Mouse (Mus musculus) 3T3-L1 (cell line): ENCODE data around the gene Smtn.
A peak's percentile ranks its signal among the peaks of the same experiment; 100 is the strongest.

ENCODE experiments used
- DNase-seq: peaks from one replicate; pipeline ENCODE4 v3.0.0-alpha.2; 2015; ENCODE audit warnings: low read depth, low spot score

Smtn gene

DNA sequence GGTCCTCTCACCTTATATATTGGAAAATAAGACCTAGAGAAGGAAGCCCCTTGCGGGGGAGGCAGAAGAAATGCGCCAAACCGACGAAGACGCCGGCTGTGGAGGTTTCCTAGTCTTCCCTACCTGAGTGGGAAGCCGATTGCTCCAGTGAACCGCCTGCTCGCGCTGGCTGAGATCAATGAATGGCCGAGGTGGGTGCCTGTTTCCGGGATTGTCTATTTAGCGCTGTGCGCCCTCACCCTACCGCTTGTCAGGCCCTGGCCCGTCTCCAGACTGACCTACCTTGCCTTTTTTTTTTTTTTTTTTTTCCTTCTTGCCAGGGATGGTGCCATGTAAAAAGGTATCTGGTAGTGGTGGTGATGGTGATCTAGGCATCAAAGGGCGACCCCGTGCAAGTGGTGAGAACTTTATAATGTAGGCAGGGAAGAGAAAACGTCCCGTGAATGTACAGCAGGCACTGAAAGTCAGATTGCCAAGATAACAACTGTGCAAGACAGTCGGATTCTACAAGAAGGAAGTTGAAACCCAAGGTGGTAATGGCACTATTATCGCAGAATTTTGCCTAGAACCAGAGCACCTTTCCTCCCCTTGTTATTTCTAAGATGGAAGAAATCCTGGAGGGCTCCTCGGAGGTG is at the start of gene Smtn:
Smtn (minus strand) TSS at position 162 of the 635 bp plus-strand sequence.
- no peak for DNase-seq

DNA sequence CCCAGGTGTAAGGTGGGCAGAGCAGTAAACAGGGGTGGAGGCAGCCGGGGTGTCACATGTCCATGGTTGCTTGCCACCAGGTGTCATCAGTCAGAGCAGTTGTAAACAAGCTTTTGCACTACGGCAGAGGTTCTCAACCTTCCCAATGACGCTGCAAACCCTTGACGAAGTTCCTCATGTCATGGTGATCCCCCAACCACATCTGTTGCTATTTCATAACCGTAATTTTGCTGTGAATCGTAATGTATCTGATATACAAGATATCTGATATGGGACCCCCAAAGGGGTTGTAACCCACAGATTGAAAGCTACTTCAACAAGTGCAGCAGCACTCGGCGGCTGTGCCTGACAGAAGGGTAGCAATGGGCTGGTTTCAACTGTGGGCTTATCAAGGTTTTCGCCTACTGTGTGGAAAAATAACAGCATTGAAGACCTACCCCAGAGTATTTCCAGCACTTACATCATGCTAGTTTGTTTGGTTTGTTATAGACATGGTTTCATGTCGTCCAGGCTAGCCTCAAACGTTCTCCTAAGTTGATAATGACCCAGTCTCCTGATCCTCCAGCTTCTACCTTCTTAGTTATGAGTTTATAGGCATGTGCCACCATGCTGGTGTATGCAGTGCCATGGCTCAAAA is 47.7 kb upstream of the Smtn start:
- no peak for DNase-seq

GRCm38 (mm10) chr11:3587350-3587749 is 46.9 kb upstream of the Smtn start:
- peak; percentile 63 for DNase-seq

- DNase-seq, result peak; percentile 20
Observed at GRCm38 (mm10) chr11:3585983-3586618, 45.7 kb upstream of the Smtn start.

DNA sequence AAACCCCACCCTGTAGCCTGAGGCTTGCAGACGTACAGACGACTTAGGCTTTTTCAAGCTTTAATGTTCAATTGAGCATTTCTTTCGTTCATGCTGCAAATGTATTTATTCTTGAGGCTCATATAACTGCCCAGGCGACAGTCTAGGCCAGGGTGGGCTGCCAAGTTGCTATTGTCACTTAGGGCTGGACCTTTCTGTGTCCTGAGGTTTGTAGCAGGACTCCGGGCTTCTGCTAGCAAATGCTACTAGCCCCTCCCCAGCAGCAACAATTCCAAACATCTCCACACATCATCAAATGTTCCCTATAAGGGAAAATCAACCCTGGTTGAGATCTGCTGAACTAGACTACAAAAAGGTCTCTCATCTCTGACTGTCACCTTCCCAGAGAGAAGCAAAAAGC is 42.7 kb upstream of the Smtn start:
- no peak for DNase-seq

GRCm38 (mm10) chr11:3581908-3582307 is 41.5 kb upstream of the Smtn start:
- DNase-seq, result no peak

DNA sequence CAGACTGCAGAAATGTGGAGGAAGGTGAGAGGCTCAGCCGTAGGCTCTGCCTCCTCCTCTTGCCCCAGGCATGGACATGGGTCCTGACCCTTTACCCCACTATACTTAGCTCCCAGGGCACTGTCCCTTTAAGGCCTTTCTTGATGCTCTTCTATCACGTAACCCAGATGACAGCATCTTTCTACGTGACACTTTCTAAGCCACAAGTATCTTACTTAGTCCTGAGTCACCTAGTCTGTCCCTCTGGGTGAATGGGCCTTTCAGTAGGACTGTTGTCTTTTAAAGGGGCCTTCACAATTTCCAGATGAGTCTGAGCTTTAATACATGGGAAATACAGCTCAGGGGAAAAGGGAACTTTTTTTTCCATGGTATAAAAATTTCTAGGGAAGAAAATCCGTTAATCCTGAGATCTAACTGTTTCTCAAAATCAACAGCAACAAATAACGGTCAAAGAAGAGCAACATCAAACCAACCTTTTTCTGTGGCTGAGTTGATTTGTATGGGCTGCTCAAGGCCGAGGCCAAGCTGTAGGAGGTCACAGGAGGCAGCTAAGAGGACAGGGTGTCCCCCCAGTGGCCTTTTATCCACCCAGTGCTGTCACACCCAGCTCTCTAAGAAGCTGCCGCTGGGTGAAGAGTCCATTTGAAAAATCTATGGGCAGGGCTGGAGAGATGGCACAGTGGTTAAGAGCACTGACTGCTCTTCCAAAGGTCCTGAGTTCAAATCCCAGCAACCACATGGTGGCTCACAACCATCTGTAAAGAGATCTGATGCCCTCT is 40.1 kb upstream of the Smtn start:
- DNase-seq, result peak; percentile 47

DNA sequence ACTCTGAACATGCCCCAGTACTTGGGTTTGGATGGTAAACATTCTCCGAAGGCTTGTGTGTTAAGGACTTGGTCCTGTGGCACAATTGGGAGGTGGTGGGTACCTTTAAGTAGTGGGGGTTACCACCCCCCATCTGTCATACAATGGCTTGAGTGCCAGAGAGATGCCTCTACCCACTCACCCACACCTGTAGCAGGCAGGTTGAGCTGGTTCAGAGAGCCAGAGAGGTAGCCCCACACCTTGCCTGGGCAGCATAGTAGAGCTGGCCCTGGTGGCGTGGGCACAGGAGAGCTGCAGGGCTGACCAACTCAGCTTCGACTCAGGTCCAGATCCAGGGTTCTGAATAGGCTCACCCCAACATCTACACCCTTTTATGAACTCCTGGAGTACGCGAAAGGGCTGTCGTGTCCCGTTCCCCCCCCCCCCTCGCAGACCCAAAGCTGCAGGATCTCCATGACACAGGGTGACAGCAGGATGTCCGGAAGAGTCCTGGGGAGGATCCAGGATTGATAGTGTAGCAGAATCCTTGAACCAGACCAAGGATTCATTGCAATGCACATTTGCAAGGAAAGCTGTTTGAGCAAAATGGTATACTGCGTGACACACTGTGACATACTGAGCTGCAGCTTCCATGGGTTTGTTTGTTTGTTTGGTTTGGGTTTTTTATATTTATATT is 37.8 kb upstream of the Smtn start:
- no peak for DNase-seq

GRCm38 (mm10) chr11:3575238-3575637 is 34.8 kb upstream of the Smtn start:
- DNase-seq, result no peak

- no peak for DNase-seq
Observed at GRCm38 (mm10) chr11:3573092-3573491, 32.7 kb upstream of the Smtn start.

DNA sequence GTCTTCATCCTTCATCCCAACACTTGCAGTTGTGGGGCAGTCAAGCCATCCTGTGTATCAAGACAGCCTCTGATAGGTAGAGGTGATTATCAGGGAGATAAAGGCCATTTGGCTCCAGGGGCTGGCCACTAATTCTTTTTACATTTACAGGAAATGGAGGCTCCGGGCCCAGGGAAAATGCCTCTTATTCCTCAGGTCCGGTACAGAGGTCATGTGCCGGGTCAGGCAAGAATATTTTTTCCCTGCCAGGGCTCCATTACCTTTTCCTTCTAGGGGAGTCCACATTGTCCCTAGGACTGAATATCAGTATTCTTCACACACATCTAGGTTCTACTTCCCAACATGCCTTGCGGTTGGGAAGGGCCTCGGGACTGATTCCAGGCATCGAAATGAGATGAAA is 31.8 kb upstream of the Smtn start:
- DNase-seq, result no peak

GRCm38 (mm10) chr11:3570321-3570720 is 29.9 kb upstream of the Smtn start:
- DNase-seq, result no peak

DNA sequence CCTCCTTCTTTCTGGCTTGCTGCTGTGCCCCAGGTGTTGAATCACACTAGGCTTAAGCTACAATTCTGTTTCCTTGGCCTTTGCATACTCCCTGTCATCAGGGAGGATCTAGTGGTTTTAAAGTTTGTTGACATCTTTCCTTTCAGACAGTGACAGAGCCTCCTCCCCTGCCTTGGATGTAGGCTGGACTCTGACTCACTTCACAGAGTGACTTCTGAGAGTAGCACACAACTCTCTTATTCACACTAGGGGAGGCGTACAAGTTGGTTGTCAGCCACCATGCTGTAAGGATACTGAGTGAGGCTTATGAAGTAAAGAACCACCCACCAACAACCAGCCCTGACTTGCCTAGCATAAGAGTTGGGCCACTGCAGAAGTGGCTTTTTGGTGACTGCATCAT is 27.5 kb upstream of the Smtn start:
- peak; percentile 51 for DNase-seq

DNA sequence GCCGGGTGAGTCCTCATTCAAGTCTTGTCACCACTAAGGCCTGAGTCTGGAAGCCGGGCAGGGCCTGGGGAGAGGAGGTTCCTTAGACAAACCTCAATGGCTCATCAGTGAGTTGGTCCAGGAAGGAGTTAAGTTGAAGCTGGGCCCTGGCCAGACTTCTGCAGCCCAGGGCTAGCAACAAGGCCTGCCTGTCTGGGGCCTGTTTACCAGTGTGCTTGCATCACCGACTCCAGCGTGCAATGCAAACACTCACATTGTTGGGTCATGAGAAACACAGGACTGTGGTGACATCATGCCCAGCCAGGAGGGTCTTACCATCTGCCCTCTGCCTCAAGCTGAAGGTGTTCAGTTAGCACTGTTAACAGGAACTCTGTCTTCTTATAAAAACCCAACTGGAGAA is 25.6 kb upstream of the Smtn start:
- DNase-seq, result peak; percentile 39

DNA sequence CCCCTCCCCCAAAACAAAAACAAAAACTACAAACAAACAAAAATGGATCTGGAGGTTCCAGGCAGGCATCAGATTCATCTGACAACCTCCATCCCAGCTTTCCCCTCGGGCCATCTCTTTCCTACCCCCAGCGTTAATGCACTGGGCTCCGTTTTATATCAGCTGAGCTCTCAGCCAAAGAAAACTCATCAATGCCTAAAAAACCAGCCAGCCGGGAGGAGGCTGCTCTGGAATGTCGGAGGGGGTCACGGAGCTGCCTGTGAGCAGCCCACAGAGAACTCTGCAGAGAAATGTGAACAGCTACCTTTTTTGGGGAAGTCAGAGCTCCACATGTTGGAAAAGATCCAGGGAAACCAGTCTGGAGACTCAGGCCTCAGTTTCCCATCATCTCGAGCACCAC is 24.0 kb upstream of the Smtn start:
- DNase-seq, result no peak

DNA sequence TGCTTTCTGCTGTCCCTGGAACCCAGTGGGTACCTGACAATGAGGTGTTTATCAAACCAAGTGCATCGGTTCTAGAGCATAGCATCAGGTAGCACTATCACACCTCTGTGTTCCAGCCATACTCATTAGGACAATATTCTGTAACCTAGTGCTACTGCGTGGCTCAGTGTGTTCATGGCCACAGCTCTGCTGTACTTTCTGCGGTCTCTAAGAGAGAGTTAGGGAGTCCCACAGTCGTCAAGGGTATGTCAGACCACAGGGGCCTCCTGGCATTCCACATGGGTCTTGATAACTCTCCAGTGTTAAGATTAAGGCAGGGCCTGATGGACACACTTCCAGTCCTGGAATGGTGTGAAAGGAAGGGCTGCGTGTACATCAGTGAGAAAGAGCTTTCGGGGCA is 23.4 kb upstream of the Smtn start:
- no peak for DNase-seq

DNA sequence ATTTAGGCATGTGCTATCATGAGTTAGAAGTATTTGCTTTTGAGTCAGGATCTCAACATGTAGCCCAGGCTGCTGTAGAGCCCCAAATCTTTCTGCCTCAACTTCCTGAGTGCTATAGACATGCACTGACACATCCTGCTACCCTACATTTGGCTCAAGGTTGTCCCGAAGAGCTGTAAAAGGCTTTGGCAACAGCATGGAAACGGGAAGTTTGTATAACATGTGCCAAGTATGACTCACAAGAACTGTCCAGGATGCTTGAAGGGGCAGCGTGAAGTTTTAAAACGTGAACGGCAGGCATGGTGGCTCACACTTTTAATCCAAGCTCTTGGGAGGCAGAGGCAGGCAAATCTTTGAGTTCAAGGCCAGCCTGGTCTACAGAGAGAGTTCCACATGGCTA is 19.8 kb upstream of the Smtn start:
- peak; percentile 80 for DNase-seq

- peak; percentile 23 for DNase-seq
Observed at GRCm38 (mm10) chr11:3557852-3558251, 17.4 kb upstream of the Smtn start.

- DNase-seq, result no peak
Observed at GRCm38 (mm10) chr11:3554976-3555375, 14.6 kb upstream of the Smtn start.

DNA sequence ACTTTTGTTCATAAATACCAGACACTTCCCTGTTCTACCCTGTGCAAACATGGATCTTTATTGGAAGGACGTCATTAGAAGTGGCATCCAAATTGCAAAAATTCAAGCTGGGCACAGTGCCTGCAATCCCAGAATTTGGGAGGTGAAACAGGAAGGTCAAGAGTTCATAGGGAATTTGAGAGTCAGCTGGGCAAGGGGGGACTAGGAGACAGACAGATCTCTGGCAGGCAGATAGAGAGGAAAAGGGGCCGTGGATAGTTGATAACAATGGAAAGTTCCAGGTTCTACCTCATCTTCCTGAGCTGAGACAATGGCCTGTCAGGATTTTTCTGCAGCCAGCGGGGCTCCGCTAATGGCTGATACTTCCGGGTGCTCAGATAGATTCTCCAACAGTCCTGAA is 9.4 kb upstream of the Smtn start:
- no peak for DNase-seq

DNA sequence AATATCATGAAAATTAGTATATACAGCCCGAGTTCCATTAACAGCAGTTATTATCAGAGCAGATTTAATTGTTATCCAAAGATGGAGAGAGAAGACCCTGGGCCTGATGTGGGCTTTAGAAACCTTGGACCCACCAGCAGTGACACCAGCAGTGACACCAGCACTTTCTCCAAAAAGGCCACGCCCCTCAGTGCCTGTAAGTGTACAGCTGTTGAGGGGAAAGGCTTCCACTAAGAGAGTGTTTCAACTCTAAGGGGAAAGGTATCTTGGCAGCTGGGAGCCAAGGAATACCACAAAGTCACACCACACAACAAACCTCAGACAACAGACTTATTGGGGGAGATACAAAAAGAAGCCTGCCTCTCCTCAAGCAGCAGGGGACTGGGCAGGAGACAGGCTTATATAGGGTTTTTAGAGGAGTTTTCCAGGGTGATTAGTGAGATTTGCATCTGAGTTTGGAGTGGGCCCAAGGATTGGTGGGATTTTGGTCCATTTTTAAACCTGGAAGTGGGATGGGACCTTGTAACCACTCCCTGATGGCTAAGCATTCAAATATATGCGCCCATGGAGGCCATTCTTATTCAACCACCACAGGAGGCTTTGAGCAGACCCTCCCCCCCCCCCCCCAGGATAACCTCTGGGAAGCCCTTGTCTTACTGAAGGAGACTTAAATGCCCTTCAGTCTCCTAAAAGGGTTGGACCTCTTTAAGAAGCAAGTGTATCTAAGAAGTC is 8.3 kb upstream of the Smtn start:
- DNase-seq, result no peak
